Comparison of ENCODE assay signal across 10 mouse cellular contexts in genomic region chr19:45592916-45593315, GRCm38 (mm10).
"Had no signal": no experiment of that assay in that cellular context is flagged by ENCODE, and none has a peak within 500 bp of the region (broad histone marks: within the 10 kb centered on the region; RNA-seq: fewer than 3 reads in every experiment).

No protein-coding gene starts in this region.

- ATAC-seq: liver, postnatal 0 days had no signal

- DNase-seq: kidney, adult 9 months; kidney, postnatal 4 days; liver; liver, embryonic 13.5 days; liver, postnatal 0 days; lung, postnatal 14 days; right cerebral cortex, postnatal 4 days; spleen, adult 18-20 months; thymus, adult 18-20 months; thymus, postnatal 14 days had no signal
